Mouse (Mus musculus): ENCODE measurements around the gene Sugt1.

DNA sequence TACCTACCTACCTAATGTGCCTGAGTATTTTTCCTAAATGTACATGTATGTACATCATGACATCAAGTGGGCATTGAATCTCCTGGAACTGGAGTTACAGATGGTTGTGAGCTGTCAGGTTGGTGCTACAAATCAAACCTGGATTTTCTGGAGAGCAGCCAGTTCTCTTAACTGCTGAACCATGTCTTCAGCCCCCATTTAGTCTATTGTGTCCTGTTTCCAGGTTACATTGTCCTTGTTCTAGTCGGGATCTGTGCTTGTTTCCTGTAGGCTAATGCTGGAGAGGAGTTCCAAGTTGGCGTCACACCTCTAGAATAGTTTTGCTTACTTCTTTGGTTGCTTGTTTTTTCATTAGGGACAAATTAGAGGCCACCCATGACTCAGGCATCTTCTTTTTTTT is 18.4 kb downstream of the Sugt1 start:
- TF ChIP-seq GATA1 (IDR thresholded peaks at IDR 0.05; ENCODE audit: low read length) (no peak), TAL1 (IDR thresholded peaks at IDR 0.05; ENCODE audit: low read length) (no peak)
